Mouse (Mus musculus): ENCODE data around the gene Prim2. TPM values are rescaled to one million over a fixed set of nuclear protein-coding genes. Genes with fewer than 3 reads are reported as not detected.

The Prim2 gene
- polyA plus RNA-seq, 1 experiment from 2014 or later: 55.0 TPM

DNA sequence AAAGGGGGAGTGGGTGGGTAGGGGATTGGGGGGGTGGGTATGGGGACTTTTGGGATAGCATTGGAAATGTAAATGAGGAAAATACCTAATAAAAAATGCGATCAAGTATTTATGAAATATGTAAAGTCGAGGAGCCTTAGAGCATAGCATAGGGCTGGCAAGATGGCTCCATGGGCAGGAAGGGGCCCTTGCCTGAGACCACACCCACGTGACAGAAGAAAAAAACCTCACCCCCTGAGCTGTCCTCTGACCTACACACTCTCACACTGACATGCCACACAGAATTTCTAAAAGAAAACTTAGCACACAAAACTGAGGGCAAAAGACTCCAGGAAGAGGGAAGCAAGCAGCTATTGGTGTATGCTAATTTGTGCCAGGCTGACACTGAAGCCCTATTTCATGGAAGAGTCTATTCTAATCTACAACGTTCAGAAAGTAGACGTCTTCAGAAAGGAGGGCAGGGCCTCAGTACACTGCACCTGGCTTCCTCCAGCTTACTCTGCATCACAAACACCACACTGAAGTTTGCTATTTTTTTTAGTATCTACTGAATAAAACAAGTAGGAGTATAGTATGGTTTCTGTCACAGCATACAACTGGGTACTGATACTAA is 65.4 kb downstream of the Prim2 start:
- Histone ChIP-seq H3K9me3 (ENCODE audit: control insufficient read depth, low read length) (no peaks in the 10 kb centered on the region), H3K27me3 (ENCODE audit: control insufficient read depth, insufficient read depth, low read length) (no peaks in the 10 kb centered on the region), H3K4me1 (ENCODE audit: control insufficient read depth, insufficient read depth, low read length) (no peaks in the 10 kb centered on the region), H3K9ac (ENCODE audit: low read length) (no peak overlapping the region), H3K36me3 (ENCODE audit: control insufficient read depth, insufficient read depth, low read length) (no peaks in the 10 kb centered on the region), H3K27ac (ENCODE audit: low read depth, low read length) (no peak overlapping the region), H3K4me2 (no peak overlapping the region), H3K4me3 (ENCODE audit: low read depth, low read length) (no peak overlapping the region)
- peak; percentile 14 for DNase-seq (ENCODE audit: low spot score, missing footprints)
- no peak for ATAC-seq (ENCODE audit: low FRiP score)
- 88% methylated on average over 5 of the region's 5 CpGs for whole genome bisulfite sequencing

DNA sequence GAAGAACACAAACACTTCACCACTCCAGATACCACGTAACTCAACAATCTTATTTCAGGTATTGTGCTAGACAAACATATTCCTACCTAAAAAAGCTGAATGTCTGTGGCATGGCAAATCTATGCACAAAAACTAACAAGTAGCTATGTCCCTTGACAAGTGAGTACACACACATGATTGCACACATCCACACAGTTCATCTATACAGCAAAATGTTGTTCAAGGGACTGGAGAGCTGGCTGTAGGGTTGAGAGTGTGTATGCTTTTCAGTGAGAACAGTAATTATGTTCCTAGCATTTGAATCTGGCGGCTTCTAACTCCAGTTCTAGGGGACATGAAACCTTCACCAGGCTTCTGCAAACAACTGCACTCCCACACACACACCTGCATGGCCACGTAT is 69.9 kb downstream of the Prim2 start:
- DNase-seq (ENCODE audit: low spot score, missing footprints) (peak; percentile 35), ATAC-seq (ENCODE audit: low FRiP score) (no peak)
- Histone ChIP-seq H3K9me3 (ENCODE audit: control insufficient read depth, low read length) (peaks cover 3% of the 10 kb centered on the region; the same call in 1 of the 2 replicates), H3K9ac (ENCODE audit: low read length) (no peak overlapping the region), H3K4me3 (ENCODE audit: low read depth, low read length) (no peak overlapping the region), H3K4me1 (ENCODE audit: control insufficient read depth, insufficient read depth, low read length) (0 out of 2 replicates have a peak, but pooled peaks cover 5% of the 10 kb centered on the region), H3K36me3 (ENCODE audit: control insufficient read depth, insufficient read depth, low read length) (no peaks in the 10 kb centered on the region), H3K27ac (ENCODE audit: low read depth, low read length) (no peak overlapping the region), H3K27me3 (ENCODE audit: control insufficient read depth, insufficient read depth, low read length) (no peaks in the 10 kb centered on the region), H3K4me2 (no peak overlapping the region)
- 88% methylated on average over 3 of the region's 3 CpGs for WGBS

DNA sequence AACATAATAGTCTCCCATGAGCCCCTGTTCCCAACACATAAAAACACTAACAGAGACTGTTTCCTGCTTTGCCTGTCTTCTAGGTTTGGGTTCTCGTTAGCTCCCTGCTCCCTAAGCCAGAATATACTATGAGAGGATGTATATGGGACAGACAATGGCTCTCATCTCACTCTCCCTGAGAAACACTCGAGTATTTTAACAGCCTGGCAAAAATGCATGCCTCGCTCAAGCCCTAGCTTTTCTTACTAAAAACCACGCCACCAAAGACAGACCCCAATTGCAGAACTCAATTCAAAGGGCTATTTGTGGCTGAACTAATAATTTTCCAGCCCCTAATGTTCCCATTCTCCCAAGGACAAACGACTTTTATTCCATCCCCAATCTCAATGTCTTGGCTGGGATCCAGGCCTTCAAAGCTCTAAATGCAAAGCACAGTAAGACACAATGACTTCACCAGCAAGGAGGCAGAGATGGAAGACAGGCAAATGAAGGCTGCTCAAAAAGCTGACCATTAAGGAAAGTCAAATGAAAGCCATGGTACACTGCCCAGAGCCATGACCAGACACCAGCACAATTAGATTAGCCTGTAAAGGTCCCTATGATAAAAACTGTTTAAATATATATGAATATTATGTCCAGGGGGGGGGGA is 70.5 kb downstream of the Prim2 start:
- Histone ChIP-seq H3K27me3 (ENCODE audit: control insufficient read depth, insufficient read depth, low read length) (no peaks in the 10 kb centered on the region), H3K9ac (ENCODE audit: low read length) (no peak overlapping the region), H3K27ac (ENCODE audit: low read depth, low read length) (no peak overlapping the region), H3K9me3 (ENCODE audit: control insufficient read depth, low read length) (peaks cover 3% of the 10 kb centered on the region; the same call in 1 of the 2 replicates), H3K36me3 (ENCODE audit: control insufficient read depth, insufficient read depth, low read length) (no peaks in the 10 kb centered on the region), H3K4me2 (no peak overlapping the region), H3K4me3 (ENCODE audit: low read depth, low read length) (no peak overlapping the region), H3K4me1 (ENCODE audit: control insufficient read depth, insufficient read depth, low read length) (0 out of 2 replicates have a peak, but pooled peaks cover 5% of the 10 kb centered on the region)
- ATAC-seq (ENCODE audit: low FRiP score) (no peak), DNase-seq (ENCODE audit: low spot score, missing footprints) (peak; percentile 47)
- WGBS: 93% methylated on average over 5 of the region's 5 CpGs

DNA sequence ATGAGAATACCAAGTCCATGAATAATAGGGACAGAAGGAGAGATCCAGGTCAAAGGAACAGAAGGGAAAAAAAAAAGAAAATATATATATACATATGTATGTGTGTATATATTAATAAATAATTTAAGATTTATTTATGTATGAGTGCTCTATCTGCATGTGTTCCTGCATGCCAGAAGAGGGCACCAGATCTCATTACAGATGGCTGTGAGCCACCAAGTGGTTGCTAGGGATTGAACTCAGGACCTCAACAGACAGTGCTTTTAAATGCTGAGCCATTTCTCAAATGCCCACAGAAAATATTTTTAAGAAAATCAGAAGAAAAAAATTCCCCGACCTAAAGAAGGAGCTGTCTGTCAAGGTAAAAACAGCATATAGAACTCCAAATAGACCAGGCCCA is 72.6 kb downstream of the Prim2 start:
- no peak overlapping the region for H3K27ac ChIP-seq (ENCODE audit: low read depth, low read length)
- no peak overlapping the region for H3K4me3 ChIP-seq (ENCODE audit: low read depth, low read length)
- peaks cover 3% of the 10 kb centered on the region; the same call in 1 of the 2 replicates for H3K9me3 ChIP-seq (ENCODE audit: control insufficient read depth, low read length)
- H3K27me3 ChIP-seq (ENCODE audit: control insufficient read depth, insufficient read depth, low read length): no peaks in the 10 kb centered on the region
- H3K9ac ChIP-seq (ENCODE audit: low read length): no peak overlapping the region
- ATAC-seq (ENCODE audit: low FRiP score) (no peak), DNase-seq (ENCODE audit: low spot score, missing footprints) (peak; percentile 4)
- H3K36me3 ChIP-seq (ENCODE audit: control insufficient read depth, insufficient read depth, low read length): no peaks in the 10 kb centered on the region
- 0 out of 2 replicates have a peak, but pooled peaks cover 5% of the 10 kb centered on the region for H3K4me1 ChIP-seq (ENCODE audit: control insufficient read depth, insufficient read depth, low read length)
- 86% methylated on average over 1 of the region's 1 CpGs for WGBS
- H3K4me2 ChIP-seq: no peak overlapping the region

DNA sequence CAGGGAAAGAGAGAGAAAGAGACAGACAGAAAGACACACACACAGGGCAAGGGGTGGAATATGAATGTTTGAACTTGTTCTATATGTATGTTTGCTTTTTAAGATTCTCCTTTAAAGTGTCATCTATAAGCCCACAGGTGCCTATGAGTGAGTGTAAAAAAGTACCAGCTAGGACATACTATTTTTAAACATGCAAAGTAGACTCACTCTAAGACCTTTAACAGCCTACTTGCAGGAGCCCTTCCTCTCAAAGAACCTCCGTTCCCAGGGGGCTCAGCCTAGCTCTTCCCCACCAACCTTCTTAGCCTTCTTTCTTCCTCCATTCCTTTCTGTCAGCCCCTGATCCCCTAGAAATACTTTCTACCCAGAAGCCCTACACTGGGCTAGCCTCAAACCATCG is 73.7 kb downstream of the Prim2 start:
- Histone ChIP-seq H3K9ac (ENCODE audit: low read length) (no peak overlapping the region), H3K9me3 (ENCODE audit: control insufficient read depth, low read length) (peaks cover 3% of the 10 kb centered on the region; the same call in 1 of the 2 replicates), H3K27me3 (ENCODE audit: control insufficient read depth, insufficient read depth, low read length) (no peaks in the 10 kb centered on the region), H3K27ac (ENCODE audit: low read depth, low read length) (no peak overlapping the region), H3K4me2 (no peak overlapping the region), H3K36me3 (ENCODE audit: control insufficient read depth, insufficient read depth, low read length) (no peaks in the 10 kb centered on the region), H3K4me1 (ENCODE audit: control insufficient read depth, insufficient read depth, low read length) (0 out of 2 replicates have a peak, but pooled peaks cover 5% of the 10 kb centered on the region), H3K4me3 (ENCODE audit: low read depth, low read length) (no peak overlapping the region)
- WGBS: 87% methylated on average over 2 of the region's 2 CpGs
- DNase-seq (ENCODE audit: low spot score, missing footprints) (no peak), ATAC-seq (ENCODE audit: low FRiP score) (no peak)

DNA sequence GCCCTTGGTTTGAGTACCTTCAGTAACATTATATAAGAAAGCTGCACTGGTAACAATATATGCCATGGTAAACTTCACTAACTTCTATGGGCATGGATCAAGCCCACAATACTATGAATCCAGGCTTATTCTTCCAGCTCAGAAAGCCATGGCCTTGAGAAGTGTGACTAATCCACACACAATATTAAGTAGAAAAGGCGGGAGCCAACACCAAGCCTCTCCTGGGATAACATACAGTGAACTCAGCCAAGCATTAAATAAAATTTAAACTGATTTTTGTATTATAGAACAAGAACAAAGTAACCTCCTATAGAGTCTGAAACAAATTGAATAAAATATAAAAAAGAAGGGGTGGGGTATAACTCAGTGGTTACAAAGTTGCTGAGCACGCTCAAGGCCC is 74.6 kb downstream of the Prim2 start:
- Histone ChIP-seq H3K4me2 (no peak overlapping the region), H3K27me3 (ENCODE audit: control insufficient read depth, insufficient read depth, low read length) (no peaks in the 10 kb centered on the region), H3K4me3 (ENCODE audit: low read depth, low read length) (no peak overlapping the region), H3K9ac (ENCODE audit: low read length) (no peak overlapping the region), H3K4me1 (ENCODE audit: control insufficient read depth, insufficient read depth, low read length) (0 out of 2 replicates have a peak, but pooled peaks cover 5% of the 10 kb centered on the region), H3K9me3 (ENCODE audit: control insufficient read depth, low read length) (peaks cover 3% of the 10 kb centered on the region; the same call in 1 of the 2 replicates), H3K36me3 (ENCODE audit: control insufficient read depth, insufficient read depth, low read length) (no peaks in the 10 kb centered on the region), H3K27ac (ENCODE audit: low read depth, low read length) (no peak overlapping the region)
- DNase-seq (ENCODE audit: low spot score, missing footprints) (no peak), ATAC-seq (ENCODE audit: low FRiP score) (peak; percentile 80)
- WGBS: 44% methylated on average over 2 of the region's 2 CpGs

DNA sequence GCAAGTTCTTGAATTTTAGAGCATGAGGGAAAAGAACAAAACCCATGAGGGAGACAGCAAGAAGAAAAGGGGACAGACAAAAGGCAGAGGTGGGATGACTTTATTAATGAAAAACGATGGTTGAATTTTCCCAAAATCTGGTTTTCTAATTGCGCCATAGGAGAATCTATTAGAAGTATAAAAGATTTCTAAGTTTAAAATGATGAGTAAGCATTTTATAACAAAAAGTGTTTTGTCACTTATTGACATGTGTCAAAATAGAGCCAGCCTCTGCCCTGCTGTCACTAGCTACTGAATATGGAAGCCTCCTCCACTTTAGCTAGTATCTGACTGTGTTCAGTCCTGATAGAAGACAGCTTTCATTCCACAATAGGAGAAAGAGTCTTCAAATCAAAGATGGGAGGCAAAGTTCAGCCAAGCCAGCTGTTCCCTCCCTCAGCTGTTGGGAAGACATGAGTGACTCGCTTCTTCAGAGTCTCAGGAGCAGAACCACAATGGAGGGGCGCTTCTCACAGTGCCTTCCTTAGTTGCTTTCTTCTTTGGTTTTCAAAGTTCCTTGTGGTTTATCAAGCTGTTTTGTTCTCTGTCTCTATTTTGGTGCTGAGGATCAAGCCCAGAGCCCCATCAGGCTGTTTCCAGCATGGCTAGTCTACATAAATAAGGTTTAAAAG is 75.7 kb downstream of the Prim2 start:
- DNase-seq (ENCODE audit: low spot score, missing footprints) (peak; percentile 81), ATAC-seq (ENCODE audit: low FRiP score) (no peak)
- 87% methylated on average over 4 of the region's 4 CpGs for WGBS
- no peaks in the 10 kb centered on the region for H3K36me3 ChIP-seq (ENCODE audit: control insufficient read depth, insufficient read depth, low read length)
- H3K4me3 ChIP-seq (ENCODE audit: low read depth, low read length): no peak overlapping the region
- H3K27ac ChIP-seq (ENCODE audit: low read depth, low read length): no peak overlapping the region
- H3K9me3 ChIP-seq (ENCODE audit: control insufficient read depth, low read length): peaks cover 3% of the 10 kb centered on the region; the same call in 1 of the 2 replicates
- H3K9ac ChIP-seq (ENCODE audit: low read length): no peak overlapping the region
- H3K4me1 ChIP-seq (ENCODE audit: control insufficient read depth, insufficient read depth, low read length): 0 out of 2 replicates have a peak, but pooled peaks cover 5% of the 10 kb centered on the region
- no peaks in the 10 kb centered on the region for H3K27me3 ChIP-seq (ENCODE audit: control insufficient read depth, insufficient read depth, low read length)
- no peak overlapping the region for H3K4me2 ChIP-seq

DNA sequence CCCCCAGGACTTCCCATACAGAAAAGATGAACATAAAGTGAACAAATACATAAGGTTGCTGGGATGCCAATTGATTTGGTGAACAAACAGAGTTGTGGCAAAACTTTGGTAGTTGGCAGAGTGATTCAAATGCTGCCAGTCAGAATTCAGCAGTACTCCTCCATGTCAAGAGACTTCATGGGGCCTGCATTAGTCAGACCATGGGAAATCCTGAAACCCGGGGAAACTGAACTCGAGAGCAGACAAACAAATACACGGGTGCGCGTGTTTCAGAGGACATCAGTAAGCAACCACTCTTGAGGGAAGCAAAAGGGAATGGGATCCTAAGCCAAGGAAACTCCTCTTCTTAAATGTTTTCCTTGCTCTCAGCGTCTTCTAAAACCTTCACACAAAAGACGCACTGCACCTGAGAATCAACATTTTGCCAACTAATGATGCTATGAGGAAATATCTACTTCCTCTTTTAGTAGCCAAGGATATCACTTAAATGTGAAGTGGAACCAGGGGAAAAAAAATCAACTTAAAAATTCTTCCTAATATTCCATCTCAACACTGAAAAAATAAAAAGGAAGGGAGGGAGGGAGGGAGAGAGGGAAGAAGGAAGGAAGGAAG is 77.5 kb downstream of the Prim2 start:
- Histone ChIP-seq H3K27ac (ENCODE audit: low read depth, low read length) (no peak overlapping the region), H3K36me3 (ENCODE audit: control insufficient read depth, insufficient read depth, low read length) (no peaks in the 10 kb centered on the region), H3K9ac (ENCODE audit: low read length) (no peak overlapping the region), H3K27me3 (ENCODE audit: control insufficient read depth, insufficient read depth, low read length) (no peaks in the 10 kb centered on the region), H3K9me3 (ENCODE audit: control insufficient read depth, low read length) (no peaks in the 10 kb centered on the region), H3K4me1 (ENCODE audit: control insufficient read depth, insufficient read depth, low read length) (0 out of 2 replicates have a peak, but pooled peaks cover 5% of the 10 kb centered on the region), H3K4me2 (no peak overlapping the region), H3K4me3 (ENCODE audit: low read depth, low read length) (no peak overlapping the region)
- DNase-seq (ENCODE audit: low spot score, missing footprints) (no peak), ATAC-seq (ENCODE audit: low FRiP score) (no peak)
- WGBS: 97% methylated on average over 7 of the region's 7 CpGs

Measured in midbrain, embryonic 11.5 days (tissue).